Mouse (Mus musculus): ENCODE measurements around the gene Dcst1. TPM values are rescaled to one million over a fixed set of nuclear protein-coding genes. Genes with fewer than 3 reads are reported as not detected.

The Dcst1 gene
- total RNA-seq (2014; rRNA removed; ENCODE audit: low replicate concordance) (0.50 TPM in 1 of 2 replicates, not detected in the other), polyA plus RNA-seq (2015; fragmentation: Nextera tagmentation; extraction: Ambion mirVana) (0.10 and 0.29 TPM in 2 replicates)

DNA sequence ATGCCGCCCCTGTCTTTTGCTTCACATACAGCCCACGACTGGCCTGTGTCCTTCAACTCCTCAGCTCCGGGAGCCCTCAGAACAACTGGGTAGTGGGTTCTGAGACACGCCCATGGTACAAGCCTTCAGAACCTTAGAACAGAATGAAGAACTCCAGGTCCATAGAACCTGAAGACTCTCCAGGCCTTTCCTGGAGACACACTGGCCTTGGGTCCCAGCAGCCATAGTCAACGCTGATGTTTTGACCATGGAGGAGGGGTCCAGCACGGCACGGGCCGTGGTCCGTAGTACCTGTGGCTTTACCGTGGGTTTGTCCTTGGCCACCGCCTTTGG, at the start of gene Dcst1:
Gene Dcst1 (minus strand): TSS at position 101 of the 333 bp plus-strand sequence.
- DNase-seq (ENCODE audit: low spot score) (no peak), ATAC-seq (ENCODE audit: insufficient read depth, low read depth) (no peak)
- Histone ChIP-seq H3K4me2 (ENCODE audit: low read depth, low read length) (no peak within 1 kb of the TSS), H3K9me3 (replicated peaks; ENCODE audit: control insufficient read depth, low read length) (no peaks in the 10 kb centered on the region), H3K4me1 (ENCODE audit: control insufficient read depth, insufficient read depth) (no peaks in the 10 kb centered on the region), H3K27ac (ENCODE audit: low read depth) (no peak within 1 kb of the TSS), H3K4me3 (ENCODE audit: low read depth, low read length) (no peak within 1 kb of the TSS), H3K9ac (replicated peaks; ENCODE audit: low read depth, low read length) (no peak within 1 kb of the TSS), H3K36me3 (replicated peaks; ENCODE audit: control insufficient read depth, insufficient read depth, low read length) (no peaks in the 10 kb centered on the region), H3K27me3 (ENCODE audit: control insufficient read depth, insufficient read depth, low read length) (no peaks in the 10 kb centered on the region)
- TF ChIP-seq EP300 (IDR thresholded peaks at IDR 0.05; ENCODE audit: low read depth) (no peak), CTCF (IDR thresholded peaks at IDR 0.05; ENCODE audit: low read depth) (no peak)
- 87% methylated on average over 11 of the region's 11 CpGs for WGBS

DNA sequence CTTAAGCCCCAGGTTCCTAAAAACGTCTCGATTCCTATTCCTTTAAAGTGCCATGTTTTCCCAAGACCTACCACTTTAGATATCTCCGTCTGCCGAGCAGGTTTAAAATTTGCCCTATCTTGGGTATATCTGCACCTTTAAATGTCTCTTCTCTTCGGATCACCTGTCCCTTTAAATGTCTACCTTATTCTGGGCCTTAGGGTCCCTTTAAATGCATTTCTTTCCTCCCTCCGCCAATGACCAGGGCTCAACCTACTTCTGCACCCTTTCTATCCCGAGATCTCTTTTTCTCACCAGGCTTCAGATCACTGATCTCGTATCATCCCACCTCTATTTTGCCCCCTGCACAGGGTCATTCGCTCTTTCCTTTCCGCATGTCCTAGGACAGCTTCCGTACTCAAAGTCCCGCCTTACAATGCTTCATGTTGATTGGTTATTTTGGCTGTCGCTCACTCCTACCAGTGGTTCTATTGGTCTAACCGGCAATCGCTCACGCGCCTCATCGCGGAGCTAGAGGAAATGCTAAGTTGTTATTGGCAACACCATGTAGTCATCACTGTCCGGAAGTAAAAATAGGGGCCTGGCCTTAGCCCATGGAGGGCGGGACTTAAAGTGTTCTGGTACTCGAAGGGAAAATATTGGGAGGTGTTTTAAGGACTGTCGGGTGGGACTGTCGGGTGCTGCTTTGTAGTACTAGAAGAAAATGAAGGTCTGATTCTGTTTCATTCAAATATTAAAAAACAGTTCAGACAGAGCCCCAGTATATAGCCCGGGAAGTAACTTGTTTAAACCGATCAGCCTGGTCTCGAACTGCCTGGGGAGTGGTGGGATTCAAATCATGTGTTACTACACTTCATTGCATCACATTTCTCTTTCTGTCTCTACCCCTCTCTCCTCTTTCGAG, 46.7 kb upstream of the Dcst1 start, which contains the start of gene Flad1:
Gene Flad1 (minus strand): TSS at position 381 of the 904 bp plus-strand sequence.
- peak within 1 kb of the TSS; percentile 77 for H3K4me2 ChIP-seq (ENCODE audit: low read depth, low read length)
- H3K9ac ChIP-seq (replicated peaks; ENCODE audit: low read depth, low read length) = peak within 1 kb of the TSS; percentile 55
- H3K27me3 ChIP-seq (ENCODE audit: control insufficient read depth, insufficient read depth, low read length) = no peaks in the 10 kb centered on the region
- DNase-seq (ENCODE audit: low spot score) (peak; percentile 97), ATAC-seq (ENCODE audit: insufficient read depth, low read depth) (peak; percentile 99)
- TF ChIP-seq CTCF (IDR thresholded peaks at IDR 0.05; ENCODE audit: low read depth) (no peak), EP300 (IDR thresholded peaks at IDR 0.05; ENCODE audit: low read depth) (peak; percentile 97)
- peaks cover 8% of the 10 kb centered on the region for H3K4me1 ChIP-seq (ENCODE audit: control insufficient read depth, insufficient read depth)
- peak within 1 kb of the TSS; percentile 67 for H3K4me3 ChIP-seq (ENCODE audit: low read depth, low read length)
- WGBS = 4% methylated on average over 28 of the region's 28 CpGs
- H3K9me3 ChIP-seq (replicated peaks; ENCODE audit: control insufficient read depth, low read length) = no peaks in the 10 kb centered on the region
- H3K27ac ChIP-seq (ENCODE audit: low read depth) = peak within 1 kb of the TSS; percentile 59
- H3K36me3 ChIP-seq (replicated peaks; ENCODE audit: control insufficient read depth, insufficient read depth, low read length) = peaks cover 30% of the 10 kb centered on the region

DNA sequence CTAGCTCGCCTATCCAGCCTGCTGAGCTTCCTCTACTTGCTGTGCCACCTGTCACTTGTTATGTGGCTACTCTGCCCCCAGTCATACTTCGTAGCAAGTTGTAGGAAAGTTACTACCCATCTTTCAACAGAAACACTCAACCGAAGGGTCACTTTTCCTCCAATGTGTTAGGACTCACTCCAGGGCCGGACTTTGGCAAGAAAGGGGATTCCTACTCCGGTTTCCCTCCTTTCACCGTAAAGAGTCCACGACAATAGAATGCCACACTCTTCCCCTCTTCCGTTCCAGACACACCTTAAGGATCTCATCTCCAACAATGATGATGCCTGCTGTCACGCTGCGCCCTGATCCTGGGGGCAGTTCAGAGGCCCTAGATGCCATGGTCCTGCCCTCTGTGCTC, 45.8 kb upstream of the Dcst1 start:
- Histone ChIP-seq H3K36me3 (replicated peaks; ENCODE audit: control insufficient read depth, insufficient read depth, low read length) (peaks cover 26% of the 10 kb centered on the region), H3K4me3 (ENCODE audit: low read depth, low read length) (peak overlapping the region; percentile 67), H3K4me1 (ENCODE audit: control insufficient read depth, insufficient read depth) (peaks cover 8% of the 10 kb centered on the region), H3K27me3 (ENCODE audit: control insufficient read depth, insufficient read depth, low read length) (no peaks in the 10 kb centered on the region), H3K27ac (ENCODE audit: low read depth) (peak overlapping the region; percentile 59), H3K9ac (replicated peaks; ENCODE audit: low read depth, low read length) (peak overlapping the region; percentile 55), H3K9me3 (replicated peaks; ENCODE audit: control insufficient read depth, low read length) (no peaks in the 10 kb centered on the region), H3K4me2 (ENCODE audit: low read depth, low read length) (peak overlapping the region; percentile 77)
- TF ChIP-seq EP300 (IDR thresholded peaks at IDR 0.05; ENCODE audit: low read depth) = no peak
- TF ChIP-seq CTCF (IDR thresholded peaks at IDR 0.05; ENCODE audit: low read depth) = no peak
- ATAC-seq (ENCODE audit: insufficient read depth, low read depth) (no peak), DNase-seq (ENCODE audit: low spot score) (no peak)
- 69% methylated on average over 10 of the region's 10 CpGs for WGBS

DNA sequence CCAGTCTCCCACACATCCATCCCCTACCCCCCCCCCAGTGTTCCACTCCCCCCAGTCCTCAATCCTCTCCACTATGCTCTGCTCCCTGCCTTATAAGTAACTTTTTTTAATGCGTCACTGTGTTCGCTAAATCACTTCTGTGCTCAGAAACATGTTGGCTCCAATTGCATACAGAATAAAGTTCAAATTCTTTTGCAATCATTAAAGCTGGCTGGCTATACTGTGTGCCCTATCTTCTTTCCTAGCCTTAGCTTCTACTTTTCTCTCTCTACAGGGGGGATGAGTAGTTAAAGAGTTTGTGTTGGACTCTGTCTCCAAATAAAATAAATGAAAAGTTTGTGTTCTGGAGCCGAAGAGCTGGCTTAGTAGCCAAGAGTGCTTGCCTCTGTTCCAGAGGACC, 44.6 kb upstream of the Dcst1 start:
- H3K4me1 ChIP-seq (ENCODE audit: control insufficient read depth, insufficient read depth) = peaks cover 8% of the 10 kb centered on the region
- DNase-seq (ENCODE audit: low spot score) = no peak
- no peaks in the 10 kb centered on the region for H3K27me3 ChIP-seq (ENCODE audit: control insufficient read depth, insufficient read depth, low read length)
- H3K4me3 ChIP-seq (ENCODE audit: low read depth, low read length) = no peak overlapping the region
- H3K9me3 ChIP-seq (replicated peaks; ENCODE audit: control insufficient read depth, low read length) = no peaks in the 10 kb centered on the region
- WGBS = 86% methylated on average over 3 of the region's 3 CpGs
- TF ChIP-seq CTCF (IDR thresholded peaks at IDR 0.05; ENCODE audit: low read depth) (no peak), EP300 (IDR thresholded peaks at IDR 0.05; ENCODE audit: low read depth) (no peak)
- H3K4me2 ChIP-seq (ENCODE audit: low read depth, low read length) = no peak overlapping the region
- ATAC-seq (ENCODE audit: insufficient read depth, low read depth) = no peak
- peaks cover 28% of the 10 kb centered on the region for H3K36me3 ChIP-seq (replicated peaks; ENCODE audit: control insufficient read depth, insufficient read depth, low read length)
- no peak overlapping the region for H3K9ac ChIP-seq (replicated peaks; ENCODE audit: low read depth, low read length)
- H3K27ac ChIP-seq (ENCODE audit: low read depth) = no peak overlapping the region

DNA sequence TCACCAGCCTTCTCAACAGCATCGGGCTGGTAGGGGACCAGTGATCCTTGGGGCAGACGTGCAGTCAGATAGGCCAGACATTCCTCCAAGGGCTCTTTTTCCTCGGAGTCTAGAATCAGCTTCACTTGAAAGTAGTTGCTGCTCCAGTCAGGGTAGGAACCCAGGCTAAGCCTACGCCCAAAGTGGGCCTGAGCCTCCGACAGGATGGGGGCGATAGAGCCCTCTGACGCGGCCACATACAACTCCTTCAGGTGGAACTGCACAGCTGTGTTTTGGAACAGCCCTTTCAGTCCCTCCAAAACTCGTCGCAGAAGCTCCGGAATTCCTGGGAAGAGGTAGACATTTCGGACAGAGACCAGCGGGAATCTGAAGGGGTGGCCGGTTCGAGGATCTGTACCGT, 43.4 kb upstream of the Dcst1 start:
- Histone ChIP-seq H3K4me1 (ENCODE audit: control insufficient read depth, insufficient read depth) (peaks cover 8% of the 10 kb centered on the region), H3K4me2 (ENCODE audit: low read depth, low read length) (no peak overlapping the region)
- no peak for ATAC-seq (ENCODE audit: insufficient read depth, low read depth)

More for the DNA sequence above, 43.4 kb upstream of the Dcst1 start:
- Histone ChIP-seq H3K9ac (replicated peaks; ENCODE audit: low read depth, low read length) (no peak overlapping the region), H3K27me3 (ENCODE audit: control insufficient read depth, insufficient read depth, low read length) (no peaks in the 10 kb centered on the region), H3K36me3 (replicated peaks; ENCODE audit: control insufficient read depth, insufficient read depth, low read length) (peaks cover 30% of the 10 kb centered on the region), H3K4me3 (ENCODE audit: low read depth, low read length) (no peak overlapping the region), H3K27ac (ENCODE audit: low read depth) (no peak overlapping the region), H3K9me3 (replicated peaks; ENCODE audit: control insufficient read depth, low read length) (no peaks in the 10 kb centered on the region)
- WGBS = 57% methylated on average over 16 of the region's 16 CpGs
- TF ChIP-seq CTCF (IDR thresholded peaks at IDR 0.05; ENCODE audit: low read depth) = no peak
- no peak for TF ChIP-seq EP300 (IDR thresholded peaks at IDR 0.05; ENCODE audit: low read depth)
- no peak for DNase-seq (ENCODE audit: low spot score)

All from heart, postnatal 0 days (tissue).